16 mouse cellular contexts compared by ENCODE assay signal in genomic region chr7:35117052-35117451, GRCm38 (mm10). TPM values are rescaled to one million over a fixed set of nuclear protein-coding genes. Genes with fewer than 3 reads are reported as not detected.
DNase-seq lines count a peak whose midpoint lies in the region; ATAC-seq lines count a peak whose summit lies in the region.
"Had no signal": no experiment of that assay in that cellular context is flagged by ENCODE, and none has a peak within 500 bp of the region (broad histone marks: within the 10 kb centered on the region; RNA-seq: fewer than 3 reads in every experiment).

No protein-coding gene starts in this region.

- H3K9me3 ChIP-seq in heart, embryonic 15.5 days (replicated peaks) = no peaks in the 10 kb centered on the region
- H3K9me3 ChIP-seq in liver, embryonic 12.5 days (replicated peaks) = no peaks in the 10 kb centered on the region
- H3K9me3 ChIP-seq in neural tube, embryonic 15.5 days (replicated peaks) = no peaks in the 10 kb centered on the region
- H3K9me3 ChIP-seq: hindbrain, embryonic 10.5 days; limb, embryonic 15.5 days had no signal

- peaks cover 27% of the 10 kb centered on the region for H3K4me1 ChIP-seq in heart, embryonic 15.5 days (replicated peaks)
- H3K4me1 ChIP-seq in liver, embryonic 12.5 days = peaks cover 20% of the 10 kb centered on the region
- peaks cover 40% of the 10 kb centered on the region for H3K4me1 ChIP-seq in neural tube, embryonic 15.5 days

- no peak overlapping the region for H3K4me2 ChIP-seq in heart, embryonic 15.5 days
- H3K4me2 ChIP-seq in liver, embryonic 12.5 days = no peak overlapping the region
- peak overlapping the region; percentile 100; the same call in 1 of the 2 replicates for H3K4me2 ChIP-seq in neural tube, embryonic 15.5 days

- WGBS in heart, embryonic 15.5 days = 54% methylated on average over 5 of the region's 5 CpGs
- WGBS in liver, embryonic 12.5 days (ENCODE audit: insufficient replicate concordance) = 20% methylated on average over 5 of the region's 5 CpGs
- WGBS in neural tube, embryonic 15.5 days = 35% methylated on average over 5 of the region's 5 CpGs

- ATAC-seq in heart, embryonic 15.5 days (replicated peaks; ENCODE audit: insufficient number of reproducible peaks, insufficient read depth, low FRiP score, low read depth) = no peak
- ATAC-seq in liver, embryonic 12.5 days = no peak
- no peak for ATAC-seq in neural tube, embryonic 15.5 days (ENCODE audit: low FRiP score)
- ATAC-seq: activated CD4-positive, CD25-positive, alpha-beta regulatory T cell, adult 4 months; forebrain, embryonic 16.5 days; midbrain, embryonic 16.5 days had no signal

- peak overlapping the region; percentile 62; the same call in 1 of the 2 replicates for H3K4me3 ChIP-seq in heart, embryonic 15.5 days
- H3K4me3 ChIP-seq in liver, embryonic 12.5 days = no peak overlapping the region
- no peak overlapping the region for H3K4me3 ChIP-seq in neural tube, embryonic 15.5 days (replicated peaks)

- no peak overlapping the region for H3K9ac ChIP-seq in heart, embryonic 15.5 days
- no peak overlapping the region for H3K9ac ChIP-seq in liver, embryonic 12.5 days
- H3K9ac ChIP-seq in neural tube, embryonic 15.5 days (replicated peaks) = no peak overlapping the region

- H3K27me3 ChIP-seq in heart, embryonic 15.5 days = peaks cover 55% of the 10 kb centered on the region
- peaks cover 73% of the 10 kb centered on the region for H3K27me3 ChIP-seq in liver, embryonic 12.5 days (replicated peaks)
- H3K27me3 ChIP-seq in neural tube, embryonic 15.5 days (replicated peaks) = peaks cover 48% of the 10 kb centered on the region

- no peak for DNase-seq in heart, adult 18-20 months
- peak; percentile 8 for DNase-seq in adipocyte (ENCODE audit: low spot score)
- no peak for DNase-seq in adrenal gland, adult 18-20 months (ENCODE audit: low spot score in 2 of 2)
- no peak for DNase-seq in frontal cortex, postnatal 14 days (ENCODE audit: low spot score in 2 of 2)
- no peak for DNase-seq in urinary bladder, postnatal 14 days (ENCODE audit: low spot score)
- DNase-seq: cerebellum, adult 9-10 months; kidney, postnatal 10 days had no signal

- H3K36me3 ChIP-seq in heart, embryonic 15.5 days = no peaks in the 10 kb centered on the region
- no peaks in the 10 kb centered on the region for H3K36me3 ChIP-seq in liver, embryonic 12.5 days
- H3K36me3 ChIP-seq in neural tube, embryonic 15.5 days = no peaks in the 10 kb centered on the region
- H3K36me3 ChIP-seq: G1E; hindbrain, embryonic 10.5 days; limb, embryonic 15.5 days had no signal

- no peak overlapping the region for H3K27ac ChIP-seq in heart, embryonic 15.5 days
- 0 out of 2 replicates have a peak overlapping the region, but pooled peaks have one; percentile 17 for H3K27ac ChIP-seq in liver, embryonic 12.5 days
- no peak overlapping the region for H3K27ac ChIP-seq in neural tube, embryonic 15.5 days (replicated peaks)

RNA-seq across cellular contexts. Expression of gene Cebpa, which starts 2.0 kb away (rescaled TPM):
- polyA plus RNA-seq in heart, embryonic 15.5 days (2015; fragmentation: Nextera tagmentation; extraction: Ambion mirVana) = 0.77 and 2.2 TPM in 2 replicates
- total RNA-seq in heart, adult 18-20 months (2021) = 10 to 100 TPM in 1 of 2 experiments, 1 to 10 TPM in 1; 8.0 to 22.5 TPM
- polyA plus RNA-seq in liver, embryonic 12.5 days (2016; fragmentation: Nextera tagmentation; extraction: Ambion mirVana) = 11.5 and 11.6 TPM in 2 replicates
- 0.74 and 1.9 TPM in 2 replicates for polyA plus RNA-seq in neural tube, embryonic 15.5 days (2015; fragmentation: Nextera tagmentation; extraction: Ambion mirVana)
- 100 to 1,000 TPM; 102 to 266 TPM for total RNA-seq in adrenal gland, adult 18-20 months (2021)
- total RNA-seq: G1E had no signal
